Mouse (Mus musculus) retina, postnatal 1 day (tissue): ENCODE results near the gene Atp6v0a2.

Experiments used
- DNase-seq: peaks from one replicate; pipeline ENCODE4 v3.0.0-alpha.2; 2012

Atp6v0a2 gene

DNA sequence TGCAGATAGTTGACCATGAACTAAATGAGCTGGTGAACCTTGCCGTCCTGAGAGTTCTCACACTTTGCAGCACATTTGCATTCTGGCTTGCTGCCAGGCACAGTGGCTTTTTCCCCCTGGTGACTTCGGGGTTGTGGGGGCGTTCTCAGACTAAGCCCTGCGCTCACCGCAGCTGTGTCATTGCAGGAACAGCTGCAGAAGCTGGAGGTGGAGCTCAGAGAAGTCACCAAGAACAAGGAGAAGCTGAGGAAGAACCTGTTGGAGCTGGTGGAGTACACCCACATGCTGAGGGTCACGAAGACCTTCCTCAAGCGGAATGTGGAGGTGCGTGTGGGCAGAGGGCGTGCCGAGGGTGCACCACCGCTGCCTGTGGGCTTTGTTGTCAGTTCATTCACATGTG is 8.9 kb downstream of the Atp6v0a2 start:
- DNase-seq = no peak

- no peak for DNase-seq
Observed at GRCm38 (mm10) chr5:124637836-124638235, 9.5 kb downstream of the Atp6v0a2 start.

DNA sequence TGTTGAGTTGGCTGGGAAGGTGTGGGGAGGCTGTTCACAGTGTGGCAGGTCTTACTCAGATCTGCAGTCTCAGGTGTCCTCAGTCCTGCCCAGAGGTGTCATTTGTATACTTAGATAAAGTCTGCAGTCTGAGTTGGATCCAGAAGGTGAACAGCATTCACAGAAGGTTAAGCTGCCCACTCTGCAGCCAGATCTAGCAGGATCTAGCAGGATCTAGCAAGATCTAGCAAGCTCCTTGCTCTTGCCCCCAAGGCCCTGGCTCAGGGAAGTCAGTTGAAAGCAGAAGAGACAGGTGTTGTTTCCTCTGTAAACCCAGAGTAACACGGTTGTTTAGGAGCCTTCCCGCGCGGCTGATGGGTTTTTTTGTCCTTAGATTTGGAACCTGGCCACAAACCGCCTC is 85.4 kb downstream of the Atp6v0a2 start:
- DNase-seq = no peak

- DNase-seq = no peak
Observed at GRCm38 (mm10) chr5:124715135-124715534, 86.8 kb downstream of the Atp6v0a2 start.

GRCm38 (mm10) chr5:124717969-124718368 is 89.6 kb downstream of the Atp6v0a2 start:
- no peak for DNase-seq

DNA sequence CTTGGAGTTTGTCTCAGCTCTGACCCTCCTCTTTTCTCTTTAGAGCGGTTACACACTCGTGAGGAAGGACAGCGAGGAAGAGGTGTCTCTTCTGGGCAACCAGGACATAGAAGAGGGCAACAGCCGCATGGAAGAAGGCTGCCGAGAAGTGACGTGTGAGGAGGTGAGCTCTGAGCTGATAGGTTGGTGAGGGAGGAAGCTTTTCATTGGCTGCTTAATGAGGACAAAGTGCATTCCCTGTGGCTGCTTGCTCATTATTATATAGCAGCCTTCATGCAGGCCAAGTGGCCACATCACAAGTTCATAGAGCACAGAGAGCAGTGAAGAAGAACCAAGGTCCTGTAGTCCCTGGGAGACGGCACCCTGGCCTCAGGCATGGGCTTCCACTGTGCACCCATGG is 90.0 kb downstream of the Atp6v0a2 start:
- no peak for DNase-seq

GRCm38 (mm10) chr5:124723125-124723524 is 94.7 kb downstream of the Atp6v0a2 start:
- DNase-seq = no peak

- DNase-seq = peak; percentile 70
Observed at GRCm38 (mm10) chr5:124724997-124725396, 96.6 kb downstream of the Atp6v0a2 start, which contains the start of gene Dnah10. Gene Dnah10, plus strand, starts transcription at chr5:124725085.

GRCm38 (mm10) chr5:124729662-124730206 is 101.4 kb downstream of the Atp6v0a2 start:
- DNase-seq = peak; percentile 15

DNA sequence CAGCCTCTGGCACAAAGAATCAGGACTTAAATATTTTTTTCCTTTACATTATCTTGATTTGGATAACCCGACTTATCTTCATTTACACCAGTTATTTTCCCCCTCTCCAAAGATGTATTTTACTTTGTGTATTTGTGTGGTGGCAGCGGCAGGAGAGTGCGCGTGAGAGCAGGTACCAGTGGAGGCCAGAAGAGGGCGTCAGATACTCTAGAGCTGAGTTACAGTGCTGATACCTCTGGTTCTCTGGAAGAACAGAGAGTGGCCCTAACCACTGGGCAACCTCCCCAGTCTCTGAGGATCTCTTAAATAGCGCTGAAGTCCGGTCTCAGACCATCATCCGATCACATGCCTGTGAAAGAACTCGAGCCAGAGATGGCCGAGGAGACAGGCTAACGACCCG is 105.6 kb downstream of the Atp6v0a2 start:
- no peak for DNase-seq

GRCm38 (mm10) chr5:124741898-124742599 is 113.7 kb downstream of the Atp6v0a2 start:
- DNase-seq = no peak

- DNase-seq = no peak
Observed at GRCm38 (mm10) chr5:124743841-124744240, 115.5 kb downstream of the Atp6v0a2 start.

DNA sequence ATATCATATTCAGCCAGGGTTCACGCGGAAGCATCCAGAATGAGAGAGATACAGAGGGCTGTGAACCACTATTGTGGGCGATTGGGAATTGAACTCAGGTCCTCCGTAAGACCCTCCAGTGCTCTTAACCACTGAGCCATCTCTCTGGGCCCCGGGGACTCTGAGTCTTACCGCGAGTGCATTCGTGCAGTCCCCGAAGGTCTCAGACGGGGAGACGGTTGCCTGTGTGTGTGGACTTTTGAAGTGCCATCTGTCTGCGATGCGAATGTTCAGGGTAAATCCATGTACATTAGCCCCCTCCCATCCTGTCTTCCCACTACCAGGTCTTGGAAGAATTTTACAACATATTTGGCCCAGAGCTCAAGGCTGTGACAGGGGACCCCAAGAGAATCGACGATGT is 117.8 kb downstream of the Atp6v0a2 start:
- DNase-seq = no peak

DNA sequence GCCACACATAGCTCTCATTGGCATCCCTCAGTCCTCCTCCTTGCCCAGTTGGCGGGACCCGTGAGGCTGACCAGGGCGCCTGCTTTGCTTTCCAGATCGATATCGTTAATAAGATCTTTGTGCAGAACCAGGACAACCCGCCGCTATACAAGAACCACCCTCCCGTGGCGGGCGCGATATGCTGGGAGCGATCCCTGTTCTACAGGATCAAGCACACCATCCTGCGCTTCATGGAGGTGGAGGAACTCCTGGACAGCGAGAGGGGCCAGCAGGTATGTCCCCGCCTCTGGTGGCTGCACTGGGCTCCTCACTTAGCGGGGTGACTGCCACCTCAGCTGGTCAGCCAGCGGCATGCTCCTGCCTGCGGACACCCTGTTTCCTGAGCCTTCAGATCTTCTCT is 119.9 kb downstream of the Atp6v0a2 start:
- no peak for DNase-seq

- no peak for DNase-seq
Observed at GRCm38 (mm10) chr5:124751656-124752055, 123.3 kb downstream of the Atp6v0a2 start.

GRCm38 (mm10) chr5:124761011-124761410 is 132.6 kb downstream of the Atp6v0a2 start:
- no peak for DNase-seq

GRCm38 (mm10) chr5:124761787-124762186 is 133.4 kb downstream of the Atp6v0a2 start:
- DNase-seq = no peak
